Mouse (Mus musculus): Measurements from ENCODE around the gene Exoc6. TPM values are rescaled to one million over a fixed set of nuclear protein-coding genes. Genes with fewer than 3 reads are reported as not detected.

Exoc6 gene
- polyA plus RNA-seq, 2 experiments: 17.3 to 31.6 TPM

DNA sequence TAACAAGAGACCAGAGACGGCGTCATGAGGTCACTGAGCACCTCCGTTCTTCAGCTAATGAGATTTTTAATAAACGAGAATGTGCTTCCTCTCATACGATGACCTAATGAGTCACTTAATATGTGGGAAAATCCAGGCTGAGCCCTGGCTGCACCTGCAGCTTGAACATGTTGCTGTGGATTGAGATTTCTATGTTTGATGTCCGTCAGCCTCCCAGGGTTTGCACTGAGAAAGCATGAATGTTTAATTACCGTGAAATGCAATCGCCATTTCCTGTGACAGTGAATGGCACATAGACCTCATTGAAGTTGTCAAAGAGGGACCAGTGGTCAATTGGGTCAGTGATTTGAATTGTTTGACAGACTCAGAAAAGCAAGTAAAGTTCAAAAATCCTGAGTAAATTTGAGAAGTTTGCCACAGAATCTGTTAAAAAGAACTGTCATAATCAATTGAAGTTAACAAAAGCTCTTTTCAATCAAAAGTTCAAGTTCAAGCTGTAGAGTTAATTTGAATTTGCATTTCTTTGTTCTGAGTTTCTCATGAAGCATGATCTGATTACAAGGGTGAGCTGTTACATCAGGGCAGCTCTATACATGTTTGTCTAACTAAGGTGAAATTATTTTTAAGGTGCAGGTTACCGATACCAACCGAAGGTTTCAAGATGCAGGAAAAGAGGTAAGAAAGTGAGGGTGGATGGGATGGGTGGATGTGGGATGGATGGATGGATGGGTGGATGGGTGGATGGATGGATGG lies 20.9 kb downstream of the Exoc6 start:
- Histone ChIP-seq H3K9me3 (ENCODE audit: control insufficient read depth, low read length) (no peaks in the 10 kb centered on the region), H3K27me3 (ENCODE audit: control insufficient read depth, insufficient read depth, low read length) (no peaks in the 10 kb centered on the region), H3K36me3 (replicated peaks; ENCODE audit: control insufficient read depth, insufficient read depth, low read depth) (peaks cover 7% of the 10 kb centered on the region), H3K4me1 (replicated peaks; ENCODE audit: control insufficient read depth in 2 of 2, insufficient read depth in 2 of 2, low read length in 1 of 2) (no peaks in the 10 kb centered on the region), H3K9ac (replicated peaks) (no peak overlapping the region), H3K4me2 (ENCODE audit: low read depth) (no peak overlapping the region), H3K27ac (no peak overlapping the region), H3K4me3 (ENCODE audit: insufficient read depth in 1 of 2, low read depth in 2 of 2, low read length in 2 of 2) (no peak overlapping the region)
- no peak for ATAC-seq (ENCODE audit: insufficient read depth)
- TF ChIP-seq CTCF (IDR thresholded peaks at IDR 0.05; ENCODE audit: low read depth) (no peak), EP300 (IDR thresholded peaks at IDR 0.05; ENCODE audit: low read depth) (no peak)
- DNase-seq (ENCODE audit: low read depth in 3 of 3, low spot score in 3 of 3): no peak
- 88% methylated on average over 10 of the region's 10 CpGs for WGBS (ENCODE audit: insufficient replicate concordance)

GRCm38 (mm10) chr19:37574802-37575201 lies 24.6 kb downstream of the Exoc6 start:
- H3K36me3 ChIP-seq (replicated peaks; ENCODE audit: control insufficient read depth, insufficient read depth, low read depth): peaks cover 23% of the 10 kb centered on the region
- H3K4me1 ChIP-seq (replicated peaks; ENCODE audit: control insufficient read depth in 2 of 2, insufficient read depth in 2 of 2, low read length in 1 of 2): no peaks in the 10 kb centered on the region
- no peak overlapping the region for H3K9ac ChIP-seq (replicated peaks)
- TF ChIP-seq EP300 (IDR thresholded peaks at IDR 0.05; ENCODE audit: low read depth) (no peak), CTCF (IDR thresholded peaks at IDR 0.05; ENCODE audit: low read depth) (no peak)
- H3K4me3 ChIP-seq (ENCODE audit: insufficient read depth in 1 of 2, low read depth in 2 of 2, low read length in 2 of 2): no peak overlapping the region
- 52% methylated on average over 5 of the region's 5 CpGs for WGBS (ENCODE audit: insufficient replicate concordance)
- DNase-seq (ENCODE audit: low read depth in 3 of 3, low spot score in 3 of 3): no peak
- no peak for ATAC-seq (ENCODE audit: insufficient read depth)
- H3K27ac ChIP-seq: no peak overlapping the region
- no peaks in the 10 kb centered on the region for H3K9me3 ChIP-seq (ENCODE audit: control insufficient read depth, low read length)
- no peak overlapping the region for H3K4me2 ChIP-seq (ENCODE audit: low read depth)
- H3K27me3 ChIP-seq (ENCODE audit: control insufficient read depth, insufficient read depth, low read length): no peaks in the 10 kb centered on the region

DNA sequence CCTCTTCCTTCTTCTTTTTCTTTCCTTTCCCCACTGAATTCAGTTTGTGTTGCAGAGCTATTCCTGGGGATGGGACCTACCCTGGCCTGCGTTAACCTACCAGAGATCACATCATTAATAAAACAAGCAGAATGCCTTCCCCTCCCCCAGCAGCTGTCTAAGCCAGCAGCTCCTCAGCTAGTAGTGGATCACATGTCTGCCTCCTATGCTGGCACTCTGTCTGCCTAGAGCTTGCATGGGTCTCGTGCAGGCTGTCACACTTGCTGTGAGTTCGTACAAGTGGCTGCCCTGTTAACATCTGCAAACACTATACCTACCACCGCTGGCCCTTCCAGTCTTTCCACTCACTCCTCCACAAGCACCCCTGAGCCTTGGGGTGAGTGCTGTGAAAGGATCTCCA lies 29.4 kb downstream of the Exoc6 start:
- ATAC-seq (ENCODE audit: insufficient read depth): no peak
- Histone ChIP-seq H3K36me3 (replicated peaks; ENCODE audit: control insufficient read depth, insufficient read depth, low read depth) (peaks cover 18% of the 10 kb centered on the region), H3K9me3 (ENCODE audit: control insufficient read depth, low read length) (no peaks in the 10 kb centered on the region), H3K27me3 (ENCODE audit: control insufficient read depth, insufficient read depth, low read length) (no peaks in the 10 kb centered on the region), H3K4me3 (ENCODE audit: insufficient read depth in 1 of 2, low read depth in 2 of 2, low read length in 2 of 2) (no peak overlapping the region), H3K4me1 (replicated peaks; ENCODE audit: control insufficient read depth in 2 of 2, insufficient read depth in 2 of 2, low read length in 1 of 2) (no peaks in the 10 kb centered on the region), H3K4me2 (ENCODE audit: low read depth) (no peak overlapping the region), H3K27ac (no peak overlapping the region), H3K9ac (replicated peaks) (no peak overlapping the region)
- no peak for TF ChIP-seq EP300 (IDR thresholded peaks at IDR 0.05; ENCODE audit: low read depth)
- no peak for DNase-seq (ENCODE audit: low read depth in 3 of 3, low spot score in 3 of 3)
- 76% methylated on average over 4 of the region's 4 CpGs for WGBS (ENCODE audit: insufficient replicate concordance)

DNA sequence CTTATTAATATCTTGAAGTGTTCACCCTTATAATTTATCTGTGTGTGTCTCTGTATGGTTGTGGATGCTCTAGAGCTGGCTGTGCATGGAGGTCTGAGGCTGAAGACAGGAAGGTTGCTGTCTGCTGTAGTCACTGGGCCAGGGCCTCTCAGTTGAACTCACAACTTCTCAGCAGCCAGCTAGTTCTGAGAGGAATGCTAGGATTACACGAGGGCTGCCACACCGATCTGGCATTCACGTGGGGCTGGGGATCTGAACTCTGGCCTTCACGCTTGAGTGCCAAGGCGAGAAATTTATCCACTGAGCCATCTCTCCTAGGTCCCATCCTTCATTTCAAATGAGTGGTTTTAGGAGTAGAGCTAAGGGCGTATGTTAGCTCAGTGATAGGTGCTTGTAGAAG lies 30.2 kb downstream of the Exoc6 start:
- Histone ChIP-seq H3K4me3 (ENCODE audit: insufficient read depth in 1 of 2, low read depth in 2 of 2, low read length in 2 of 2) (no peak overlapping the region), H3K27ac (no peak overlapping the region), H3K27me3 (ENCODE audit: control insufficient read depth, insufficient read depth, low read length) (no peaks in the 10 kb centered on the region), H3K9me3 (ENCODE audit: control insufficient read depth, low read length) (no peaks in the 10 kb centered on the region), H3K9ac (replicated peaks) (no peak overlapping the region), H3K4me2 (ENCODE audit: low read depth) (no peak overlapping the region), H3K36me3 (replicated peaks; ENCODE audit: control insufficient read depth, insufficient read depth, low read depth) (peaks cover 20% of the 10 kb centered on the region), H3K4me1 (replicated peaks; ENCODE audit: control insufficient read depth in 2 of 2, insufficient read depth in 2 of 2, low read length in 1 of 2) (no peaks in the 10 kb centered on the region)
- WGBS (ENCODE audit: insufficient replicate concordance): 89% methylated on average over 6 of the region's 6 CpGs
- no peak for ATAC-seq (ENCODE audit: insufficient read depth)
- DNase-seq (ENCODE audit: low read depth in 3 of 3, low spot score in 3 of 3): no peak
- no peak for TF ChIP-seq EP300 (IDR thresholded peaks at IDR 0.05; ENCODE audit: low read depth)
- no peak for TF ChIP-seq CTCF (IDR thresholded peaks at IDR 0.05; ENCODE audit: low read depth)

- Histone ChIP-seq H3K9ac (replicated peaks) (no peak overlapping the region), H3K4me3 (ENCODE audit: insufficient read depth in 1 of 2, low read depth in 2 of 2, low read length in 2 of 2) (no peak overlapping the region), H3K9me3 (ENCODE audit: control insufficient read depth, low read length) (no peaks in the 10 kb centered on the region), H3K4me2 (ENCODE audit: low read depth) (no peak overlapping the region), H3K27me3 (ENCODE audit: control insufficient read depth, insufficient read depth, low read length) (no peaks in the 10 kb centered on the region), H3K27ac (no peak overlapping the region), H3K36me3 (replicated peaks; ENCODE audit: control insufficient read depth, insufficient read depth, low read depth) (peaks cover 20% of the 10 kb centered on the region), H3K4me1 (replicated peaks; ENCODE audit: control insufficient read depth in 2 of 2, insufficient read depth in 2 of 2, low read length in 1 of 2) (no peaks in the 10 kb centered on the region)
- WGBS (ENCODE audit: insufficient replicate concordance): 42% methylated on average over 14 of the region's 14 CpGs
- TF ChIP-seq CTCF (IDR thresholded peaks at IDR 0.05; ENCODE audit: low read depth) (no peak), EP300 (IDR thresholded peaks at IDR 0.05; ENCODE audit: low read depth) (no peak)
- no peak for DNase-seq (ENCODE audit: low read depth in 3 of 3, low spot score in 3 of 3)
- no peak for ATAC-seq (ENCODE audit: insufficient read depth)
These were observed 35.0 kb downstream of the Exoc6 start for GRCm38 (mm10) chr19:37585210-37585609.
